Mouse (Mus musculus): ENCODE results near the gene Lrrc4. TPM values are rescaled to one million over a fixed set of nuclear protein-coding genes. Genes with fewer than 3 reads are reported as not detected.

Lrrc4 gene
- polyA plus RNA-seq, 1 experiment from 2014 or later = 0.87 TPM

- no peak overlapping the region for H3K27ac ChIP-seq
- H3K36me3 ChIP-seq = no peaks in the 10 kb centered on the region
- no peak overlapping the region for H3K4me3 ChIP-seq
- H3K4me2 ChIP-seq (replicated peaks) = no peak overlapping the region
- H3K4me1 ChIP-seq = no peaks in the 10 kb centered on the region
- no peaks in the 10 kb centered on the region for H3K9me3 ChIP-seq
- ATAC-seq (ENCODE audit: insufficient number of reproducible peaks, insufficient read depth, low FRiP score, low TSS enrichment) = no peak
- no peaks in the 10 kb centered on the region for H3K27me3 ChIP-seq
- H3K9ac ChIP-seq = no peak overlapping the region
- 69% methylated on average over 7 of the region's 7 CpGs for WGBS
These were observed 94.9 kb downstream of the Lrrc4 start for GRCm38 (mm10) chr6:28736665-28737064.

DNA sequence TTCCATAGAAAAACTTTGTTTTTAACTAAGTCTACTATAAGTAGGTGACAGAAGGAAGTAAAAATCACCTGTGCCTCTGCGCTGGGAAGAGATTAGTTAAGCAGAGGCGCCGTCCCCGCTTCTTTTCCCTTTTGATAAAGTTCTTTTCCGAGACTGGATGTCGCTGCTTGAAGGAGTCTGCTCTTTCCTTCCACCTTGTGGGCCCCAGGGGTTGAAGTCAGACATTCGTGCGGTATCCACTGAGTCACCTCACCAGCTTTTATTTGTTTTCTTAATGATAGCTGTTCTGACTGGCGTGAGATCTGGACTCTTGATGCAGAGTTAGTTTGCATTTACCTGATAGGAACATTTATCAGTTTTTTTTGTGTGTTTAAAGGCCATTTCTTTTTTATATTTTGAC is 96.4 kb downstream of the Lrrc4 start:
- Histone ChIP-seq H3K4me1 (no peaks in the 10 kb centered on the region), H3K9ac (no peak overlapping the region), H3K27ac (no peak overlapping the region), H3K9me3 (no peaks in the 10 kb centered on the region), H3K4me2 (replicated peaks) (no peak overlapping the region), H3K27me3 (no peaks in the 10 kb centered on the region), H3K36me3 (no peaks in the 10 kb centered on the region), H3K4me3 (no peak overlapping the region)
- ATAC-seq (ENCODE audit: insufficient number of reproducible peaks, insufficient read depth, low FRiP score, low TSS enrichment) = no peak
- 73% methylated on average over 9 of the region's 9 CpGs for WGBS

DNA sequence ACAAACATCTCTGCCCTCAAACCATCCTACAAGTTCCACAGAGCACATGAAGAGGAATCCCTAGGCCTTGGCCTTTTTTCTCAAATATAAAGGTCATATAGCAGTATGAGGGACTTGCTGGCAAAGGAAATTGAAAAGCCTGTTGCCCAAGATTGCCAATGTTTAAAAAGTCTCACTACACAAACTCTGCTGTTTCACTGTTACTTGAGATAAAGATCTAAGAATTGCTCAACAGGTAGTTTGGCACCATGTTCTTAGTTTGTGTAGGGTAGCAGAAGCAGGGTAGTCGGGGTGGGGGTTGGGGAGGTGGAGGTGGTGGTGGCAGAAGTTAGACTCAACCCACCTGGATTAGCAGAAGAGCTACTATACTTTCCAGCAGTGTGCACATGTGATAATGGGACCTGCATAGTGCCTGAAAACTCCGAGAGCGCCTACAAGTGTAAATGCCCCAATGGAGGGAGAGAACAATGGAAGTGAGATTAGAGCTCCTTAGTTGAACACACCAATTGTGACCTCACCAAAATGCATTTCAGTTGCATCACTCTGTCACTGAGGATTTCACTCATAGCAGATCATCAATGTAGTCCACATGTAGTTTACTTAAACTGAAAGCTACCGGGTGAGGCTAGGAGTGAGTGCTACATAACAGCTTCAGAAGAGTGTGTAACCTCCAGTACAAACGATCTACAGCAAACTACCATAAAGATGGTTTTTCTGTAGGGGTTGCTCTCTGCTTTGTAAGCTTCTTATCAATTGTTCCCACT is 97.5 kb downstream of the Lrrc4 start:
- Histone ChIP-seq H3K9ac (no peak overlapping the region), H3K27ac (no peak overlapping the region), H3K36me3 (no peaks in the 10 kb centered on the region), H3K4me2 (replicated peaks) (no peak overlapping the region), H3K9me3 (no peaks in the 10 kb centered on the region), H3K27me3 (no peaks in the 10 kb centered on the region), H3K4me3 (no peak overlapping the region), H3K4me1 (peaks cover 7% of the 10 kb centered on the region)
- ATAC-seq (ENCODE audit: insufficient number of reproducible peaks, insufficient read depth, low FRiP score, low TSS enrichment) = no peak
- WGBS = 87% methylated on average over 5 of the region's 5 CpGs

- H3K36me3 ChIP-seq = no peaks in the 10 kb centered on the region
- no peaks in the 10 kb centered on the region for H3K9me3 ChIP-seq
- no peak overlapping the region for H3K4me3 ChIP-seq
- H3K4me2 ChIP-seq (replicated peaks) = no peak overlapping the region
- H3K4me1 ChIP-seq = peaks cover 13% of the 10 kb centered on the region
- ATAC-seq (ENCODE audit: insufficient number of reproducible peaks, insufficient read depth, low FRiP score, low TSS enrichment) = no peak
- 87% methylated on average over 6 of the region's 6 CpGs for WGBS
- H3K9ac ChIP-seq = no peak overlapping the region
- H3K27ac ChIP-seq = no peak overlapping the region
- no peaks in the 10 kb centered on the region for H3K27me3 ChIP-seq
These were observed 100.3 kb downstream of the Lrrc4 start for GRCm38 (mm10) chr6:28731246-28731645.

DNA sequence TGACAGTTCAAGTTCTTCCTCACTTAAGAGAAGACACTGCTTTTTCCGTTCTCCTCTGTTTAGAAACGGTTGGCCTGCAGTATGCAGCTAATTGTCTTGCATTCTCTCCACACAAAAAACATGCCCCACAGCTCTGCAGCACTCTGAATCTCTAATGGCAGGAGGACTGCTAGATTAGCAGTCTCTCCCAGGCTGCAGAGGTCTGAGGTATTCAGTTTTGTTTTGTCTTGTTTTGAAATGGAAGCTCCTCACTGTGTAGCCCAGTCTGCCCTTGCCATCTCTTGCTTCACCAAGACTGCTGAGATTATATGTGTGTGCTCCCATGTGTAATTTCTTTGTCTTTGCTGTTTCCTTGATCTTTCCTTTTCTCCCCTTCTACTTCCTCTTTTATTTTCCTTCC is 101.9 kb downstream of the Lrrc4 start:
- no peak for ATAC-seq (ENCODE audit: insufficient number of reproducible peaks, insufficient read depth, low FRiP score, low TSS enrichment)
- no peak overlapping the region for H3K27ac ChIP-seq
- no peak overlapping the region for H3K9ac ChIP-seq
- no peaks in the 10 kb centered on the region for H3K27me3 ChIP-seq
- no peak overlapping the region for H3K4me2 ChIP-seq (replicated peaks)
- 27% methylated on average over 2 of the region's 2 CpGs for WGBS
- H3K36me3 ChIP-seq = 0 out of 2 replicates have a peak, but pooled peaks cover 6% of the 10 kb centered on the region
- no peaks in the 10 kb centered on the region for H3K9me3 ChIP-seq
- H3K4me3 ChIP-seq = no peak overlapping the region
- H3K4me1 ChIP-seq = peaks cover 13% of the 10 kb centered on the region

GRCm38 (mm10) chr6:28729236-28729635 is 102.3 kb downstream of the Lrrc4 start:
- peaks cover 13% of the 10 kb centered on the region for H3K4me1 ChIP-seq
- no peak overlapping the region for H3K27ac ChIP-seq
- ATAC-seq (ENCODE audit: insufficient number of reproducible peaks, insufficient read depth, low FRiP score, low TSS enrichment) = no peak
- no peak overlapping the region for H3K9ac ChIP-seq
- H3K36me3 ChIP-seq = 0 out of 2 replicates have a peak, but pooled peaks cover 6% of the 10 kb centered on the region
- H3K4me2 ChIP-seq (replicated peaks) = no peak overlapping the region
- WGBS = 33% methylated on average over 3 of the region's 3 CpGs
- no peaks in the 10 kb centered on the region for H3K27me3 ChIP-seq
- H3K4me3 ChIP-seq = no peak overlapping the region
- H3K9me3 ChIP-seq = no peaks in the 10 kb centered on the region

- H3K9ac ChIP-seq = no peak overlapping the region
- H3K36me3 ChIP-seq = 0 out of 2 replicates have a peak, but pooled peaks cover 6% of the 10 kb centered on the region
- H3K4me3 ChIP-seq = no peak overlapping the region
- 78% methylated on average over 5 of the region's 5 CpGs for WGBS
- H3K27me3 ChIP-seq = no peaks in the 10 kb centered on the region
- no peaks in the 10 kb centered on the region for H3K9me3 ChIP-seq
- ATAC-seq (ENCODE audit: insufficient number of reproducible peaks, insufficient read depth, low FRiP score, low TSS enrichment) = no peak
- no peak overlapping the region for H3K4me2 ChIP-seq (replicated peaks)
- H3K4me1 ChIP-seq = peaks cover 13% of the 10 kb centered on the region
- no peak overlapping the region for H3K27ac ChIP-seq
These were observed 106.8 kb downstream of the Lrrc4 start for GRCm38 (mm10) chr6:28724776-28725175.

DNA sequence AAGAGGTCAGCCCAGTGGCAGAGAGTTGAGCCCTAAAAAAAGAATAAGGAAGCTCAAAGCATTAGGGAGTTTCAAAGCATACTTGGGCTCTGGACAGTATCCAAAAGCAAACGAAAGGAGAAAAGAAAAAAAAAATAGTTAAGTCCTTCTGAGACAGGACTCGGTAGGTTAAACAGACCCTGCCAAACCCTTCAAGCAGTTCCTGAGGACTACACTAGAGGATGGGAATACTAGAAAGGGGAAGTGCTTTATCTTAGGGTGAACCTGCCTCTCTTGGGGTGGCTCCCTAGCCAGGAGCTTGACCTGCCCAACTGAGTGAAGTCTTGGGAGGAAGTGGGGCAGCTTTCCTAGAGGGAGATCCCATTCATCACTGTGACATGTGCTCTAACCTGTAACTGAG is 108.5 kb downstream of the Lrrc4 start:
- H3K4me1 ChIP-seq = no peaks in the 10 kb centered on the region
- no peak for ATAC-seq (ENCODE audit: insufficient number of reproducible peaks, insufficient read depth, low FRiP score, low TSS enrichment)
- H3K27me3 ChIP-seq = no peaks in the 10 kb centered on the region
- 0 out of 2 replicates have a peak, but pooled peaks cover 6% of the 10 kb centered on the region for H3K36me3 ChIP-seq
- H3K4me2 ChIP-seq (replicated peaks) = no peak overlapping the region
- WGBS = 58% methylated on average over 2 of the region's 2 CpGs
- H3K9me3 ChIP-seq = no peaks in the 10 kb centered on the region
- H3K9ac ChIP-seq = no peak overlapping the region
- no peak overlapping the region for H3K4me3 ChIP-seq
- H3K27ac ChIP-seq = no peak overlapping the region

- Histone ChIP-seq H3K4me2 (replicated peaks) (no peak overlapping the region), H3K36me3 (0 out of 2 replicates have a peak, but pooled peaks cover 3% of the 10 kb centered on the region), H3K9ac (no peak overlapping the region), H3K27me3 (no peaks in the 10 kb centered on the region), H3K4me3 (no peak overlapping the region), H3K27ac (no peak overlapping the region), H3K4me1 (no peaks in the 10 kb centered on the region), H3K9me3 (no peaks in the 10 kb centered on the region)
- no peak for ATAC-seq (ENCODE audit: insufficient number of reproducible peaks, insufficient read depth, low FRiP score, low TSS enrichment)
- 91% methylated on average over 9 of the region's 9 CpGs for WGBS
These were observed 111.0 kb downstream of the Lrrc4 start for GRCm38 (mm10) chr6:28720391-28721171.

- no peaks in the 10 kb centered on the region for H3K9me3 ChIP-seq
- H3K9ac ChIP-seq = no peak overlapping the region
- no peaks in the 10 kb centered on the region for H3K27me3 ChIP-seq
- 59% methylated on average over 4 of the region's 4 CpGs for WGBS
- no peak overlapping the region for H3K4me2 ChIP-seq (replicated peaks)
- no peaks in the 10 kb centered on the region for H3K4me1 ChIP-seq
- no peak overlapping the region for H3K4me3 ChIP-seq
- no peak overlapping the region for H3K27ac ChIP-seq
- H3K36me3 ChIP-seq = no peaks in the 10 kb centered on the region
- ATAC-seq (ENCODE audit: insufficient number of reproducible peaks, insufficient read depth, low FRiP score, low TSS enrichment) = no peak
These were observed 113.7 kb downstream of the Lrrc4 start for GRCm38 (mm10) chr6:28717845-28718237.

DNA sequence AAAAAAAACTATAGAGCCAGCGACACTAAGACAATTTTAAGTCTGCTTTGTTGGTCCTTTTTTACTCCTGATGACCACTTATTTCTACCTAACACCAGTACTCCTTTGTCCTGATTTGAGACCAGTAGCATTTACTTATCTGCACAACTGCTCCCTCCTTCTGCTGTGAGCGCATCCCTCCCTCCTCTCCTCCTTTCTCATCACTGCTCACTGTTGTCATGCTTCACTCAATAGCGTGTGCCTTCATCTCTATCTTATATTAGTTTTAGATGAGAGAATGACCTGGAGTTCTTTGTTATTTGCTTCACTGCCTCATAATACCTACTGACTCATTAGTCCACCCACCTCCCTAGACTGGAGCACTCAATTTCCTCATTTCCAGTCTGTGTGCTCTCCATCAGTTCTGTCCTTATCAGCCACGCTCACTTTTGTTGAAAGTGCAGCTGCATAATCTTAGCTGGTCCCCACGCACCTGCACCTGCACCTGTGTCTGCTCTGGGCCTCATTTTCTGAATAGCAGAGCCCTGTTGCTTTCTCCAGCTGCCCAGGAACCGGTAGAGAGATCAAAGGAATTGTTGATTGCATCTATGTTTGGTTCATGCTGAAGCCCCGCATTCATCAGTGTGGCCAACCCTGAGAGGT is 114.2 kb downstream of the Lrrc4 start:
- Histone ChIP-seq H3K36me3 (no peaks in the 10 kb centered on the region), H3K27ac (no peak overlapping the region), H3K4me1 (no peaks in the 10 kb centered on the region), H3K4me3 (no peak overlapping the region), H3K9ac (no peak overlapping the region), H3K9me3 (no peaks in the 10 kb centered on the region), H3K27me3 (no peaks in the 10 kb centered on the region), H3K4me2 (replicated peaks) (no peak overlapping the region)
- no peak for ATAC-seq (ENCODE audit: insufficient number of reproducible peaks, insufficient read depth, low FRiP score, low TSS enrichment)
- WGBS = 70% methylated on average over 7 of the region's 7 CpGs

All from embryonic facial prominence, embryonic 12.5 days (tissue).